Mouse (Mus musculus) CD8-positive naive resting alpha-beta T cell, adult 2 months (primary cell): ENCODE measurements around the gene Kcne4.

Source experiments
- DNase-seq, 2 experiments: peaks; one replicate each; pipeline ENCODE4 v3.0.0; 2022; ENCODE audit warnings: low read depth in 2 of 2, low spot score in 2 of 2

The Kcne4 gene

GRCm38 (mm10) chr1:78859573-78859972 lies 43.0 kb downstream of the Kcne4 start:
- no peak for DNase-seq

DNA sequence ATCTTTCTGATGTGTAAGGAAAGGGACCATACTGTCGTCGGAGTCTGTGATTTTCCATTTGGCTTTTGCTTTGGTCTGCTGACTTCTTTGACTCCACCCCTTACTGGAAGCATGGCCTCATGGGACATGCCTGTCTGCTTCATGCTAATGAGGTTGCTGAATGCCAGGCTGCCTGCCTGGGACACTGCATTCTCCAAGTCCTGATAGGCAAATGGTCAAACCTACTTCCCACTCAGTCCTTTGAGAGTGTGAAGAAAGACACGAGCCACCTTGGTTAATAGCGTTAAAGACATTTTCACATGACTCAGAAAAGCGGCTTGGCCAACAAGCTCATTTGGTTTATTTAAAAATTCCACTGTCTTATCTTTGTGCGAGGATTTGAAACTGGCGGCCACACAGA lies 43.5 kb downstream of the Kcne4 start:
- no peak for DNase-seq

DNA sequence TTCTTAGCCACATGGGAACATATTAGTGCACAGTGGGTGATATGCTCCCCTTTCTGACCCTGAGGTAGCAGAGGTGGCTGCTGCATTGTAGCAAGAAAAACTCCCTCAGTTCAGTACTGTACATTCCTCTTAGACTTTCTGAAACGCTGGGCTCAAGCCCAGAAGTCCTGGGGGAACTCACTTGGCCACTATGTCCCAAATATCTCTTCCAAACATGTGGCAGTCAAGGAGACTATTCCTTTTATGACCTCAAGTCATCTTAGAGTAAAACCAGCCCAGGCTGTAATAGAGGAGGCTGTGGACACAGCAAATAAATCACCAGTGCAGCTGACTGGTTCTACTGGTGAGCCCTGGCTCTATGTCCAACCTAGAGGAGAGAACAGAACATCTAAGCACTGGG lies 45.7 kb downstream of the Kcne4 start:
- no peak for DNase-seq

GRCm38 (mm10) chr1:78863833-78864232 lies 47.3 kb downstream of the Kcne4 start:
- DNase-seq = no peak

DNA sequence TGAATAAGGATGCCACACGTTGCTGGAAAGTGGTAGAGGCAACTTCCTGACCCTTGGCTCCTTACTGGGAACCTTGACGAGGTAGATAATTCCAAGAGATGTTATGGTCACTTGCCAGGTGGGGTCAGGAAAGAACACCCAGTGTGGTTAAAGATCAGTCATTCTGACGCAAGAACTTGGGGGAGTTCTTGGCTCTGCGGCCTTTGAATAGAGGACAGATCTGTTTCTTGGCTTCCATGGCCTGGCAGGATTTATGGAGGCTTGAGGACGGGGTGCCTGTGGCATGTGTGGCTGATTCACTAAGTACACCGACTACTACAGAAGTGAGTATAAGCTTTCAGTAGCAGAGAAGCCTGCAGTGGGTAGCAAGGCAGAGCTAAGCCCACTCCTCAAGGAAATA lies 47.8 kb downstream of the Kcne4 start:
- DNase-seq = no peak

DNA sequence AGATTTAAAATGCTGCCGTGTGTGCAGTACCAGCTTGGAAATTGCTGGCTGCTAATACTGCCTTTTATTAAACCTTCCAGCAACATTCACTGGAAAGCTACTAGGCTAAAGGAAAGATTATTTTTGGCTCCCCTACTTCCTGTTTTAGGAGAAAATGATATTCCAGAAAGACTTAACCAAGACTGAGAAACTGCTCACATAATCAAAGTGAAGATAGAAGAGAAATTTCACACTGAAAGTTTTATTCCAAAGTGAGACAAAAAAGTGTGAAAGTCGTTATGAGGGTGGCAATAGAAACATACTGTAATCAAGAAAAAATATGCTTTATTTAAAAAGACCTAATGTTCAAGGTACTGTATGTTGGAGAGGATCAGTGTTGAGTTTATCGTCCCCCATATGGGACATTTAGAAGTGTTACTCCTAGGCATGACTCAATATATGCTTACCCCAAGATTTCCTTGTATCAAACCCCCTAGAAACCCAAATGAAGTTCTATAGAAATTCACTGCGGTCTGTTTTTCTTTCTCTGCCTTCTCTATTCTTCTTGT lies 48.3 kb downstream of the Kcne4 start:
- DNase-seq = no peak

DNA sequence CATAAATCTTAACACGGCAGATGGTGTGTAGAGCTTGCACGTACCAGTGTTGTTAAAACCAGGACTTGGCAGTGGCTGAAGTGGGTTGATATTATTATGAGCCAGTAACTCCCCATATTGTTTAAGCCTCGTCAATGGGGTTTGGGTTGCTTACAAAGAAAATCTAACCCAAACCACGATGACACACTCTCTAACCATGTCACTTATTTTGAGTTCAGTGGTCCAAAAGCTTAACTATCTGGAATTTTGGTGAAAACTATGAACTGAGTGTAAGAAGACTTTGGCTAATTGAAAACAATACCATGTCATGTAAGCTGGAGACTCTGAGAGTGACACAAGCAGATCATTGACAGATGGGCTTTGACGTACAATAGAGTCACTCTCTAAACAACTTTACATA lies 49.4 kb downstream of the Kcne4 start:
- no peak for DNase-seq

DNA sequence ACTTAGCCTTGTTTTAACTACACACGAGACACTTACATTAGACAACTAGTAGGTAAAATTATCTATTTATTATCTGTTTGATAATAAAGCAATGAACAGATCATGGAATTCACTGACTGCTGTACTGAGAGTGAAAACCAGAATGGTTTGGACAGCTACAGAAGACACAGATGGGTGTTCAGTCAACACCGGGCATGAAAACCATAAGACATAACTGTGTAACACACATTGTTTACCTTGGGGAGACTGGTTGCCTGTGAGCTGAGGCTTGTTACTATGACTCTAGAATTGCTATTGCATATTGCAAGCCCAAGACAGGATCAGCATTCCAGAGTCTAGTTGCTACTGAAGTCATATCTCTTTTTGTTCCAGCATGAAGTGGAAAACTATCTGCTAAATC lies 49.9 kb downstream of the Kcne4 start:
- DNase-seq = no peak
